Mouse (Mus musculus) E14TG2a.4 (cell line): ENCODE measurements around the gene Gga1.

ENCODE experiments used
- H3K27me3 ChIP-seq: 2 replicates; pipeline ENCODE4 v1.6.1; 2014; ENCODE audit warnings: low read length, control low read depth; ENCODE audit not compliant: insufficient read depth
- H3K36me3 ChIP-seq: 2 replicates; pipeline ENCODE4 v1.6.1; 2014; ENCODE audit warnings: low read length, control low read depth; ENCODE audit not compliant: insufficient read depth
- H3K4me1 ChIP-seq: replicated peaks from 2 replicates; pipeline ENCODE4 v1.6.1; 2014; ENCODE audit warnings: low read depth, low read length, control low read depth
- H3K4me3 ChIP-seq: replicated peaks from 2 replicates; pipeline ENCODE4 v1.5.1; 2014; ENCODE audit warnings: mild to moderate bottlenecking, low read length
- H3K9me3 ChIP-seq: 2 replicates; pipeline ENCODE4 v1.6.1; 2014; ENCODE audit warnings: low read length, control low read depth
- CTCF ChIP-seq: conservative IDR thresholded peaks from 2 replicates; pipeline ENCODE4 v1.5.1; 2014; ENCODE audit warnings: low read length
- NANOG ChIP-seq: IDR thresholded peaks from 2 replicates; pipeline ENCODE4 v1.6.1; 2014; ENCODE audit warnings: borderline replicate concordance, low read length, mixed read lengths
- POU5F1 ChIP-seq: IDR thresholded peaks from 2 replicates; pipeline ENCODE4 v1.6.1; 2014; ENCODE audit warnings: low read length, borderline replicate concordance

Gene Gga1

GRCm38 (mm10) chr15:78894726-78895125, 17.7 kb downstream of the Gga1 start:
- H3K36me3 ChIP-seq, result peaks cover 60% of the 10 kb centered on the region
- H3K27me3 ChIP-seq, result 0 out of 2 replicates have a peak, but pooled peaks cover 5% of the 10 kb centered on the region
- TF ChIP-seq POU5F1 (no peak), NANOG (no peak), CTCF (no peak)
- H3K4me3 ChIP-seq, result peak overlapping the region; percentile 43; the same call in 1 of the 2 replicates
- H3K9me3 ChIP-seq, result no peaks in the 10 kb centered on the region
- H3K4me1 ChIP-seq, result peaks cover 79% of the 10 kb centered on the region

- Histone ChIP-seq H3K27me3 (0 out of 2 replicates have a peak, but pooled peaks cover 5% of the 10 kb centered on the region), H3K9me3 (no peaks in the 10 kb centered on the region)
- TF ChIP-seq NANOG (no peak), POU5F1 (no peak), CTCF (no peak)
These were observed 18.8 kb downstream of the Gga1 start for GRCm38 (mm10) chr15:78895741-78896140.

GRCm38 (mm10) chr15:78896149-78896548, 19.2 kb downstream of the Gga1 start:
- Histone ChIP-seq H3K9me3 (no peaks in the 10 kb centered on the region), H3K4me1 (peaks cover 89% of the 10 kb centered on the region), H3K36me3 (peaks cover 47% of the 10 kb centered on the region), H3K4me3 (peak overlapping the region; percentile 43), H3K27me3 (0 out of 2 replicates have a peak, but pooled peaks cover 5% of the 10 kb centered on the region)
- TF ChIP-seq CTCF (no peak), POU5F1 (no peak), NANOG (no peak)

More at GRCm38 (mm10) chr15:78895741-78896140, 18.8 kb downstream of the Gga1 start:
- peaks cover 85% of the 10 kb centered on the region for H3K4me1 ChIP-seq
- peaks cover 51% of the 10 kb centered on the region for H3K36me3 ChIP-seq
- H3K4me3 ChIP-seq, result peak overlapping the region; percentile 43

- no peaks in the 10 kb centered on the region for H3K9me3 ChIP-seq
- TF ChIP-seq CTCF, result no peak
- TF ChIP-seq POU5F1, result no peak
- TF ChIP-seq NANOG, result no peak
- H3K36me3 ChIP-seq, result peaks cover 33% of the 10 kb centered on the region
- 0 out of 2 replicates have a peak overlapping the region, but pooled peaks have one; percentile 89 for H3K4me3 ChIP-seq
- H3K27me3 ChIP-seq, result 0 out of 2 replicates have a peak, but pooled peaks cover 5% of the 10 kb centered on the region
- peaks cover 92% of the 10 kb centered on the region for H3K4me1 ChIP-seq
These were observed 20.5 kb downstream of the Gga1 start for GRCm38 (mm10) chr15:78897488-78897887.

GRCm38 (mm10) chr15:78898507-78899001, 21.6 kb downstream of the Gga1 start:
- Histone ChIP-seq H3K4me3 (peak overlapping the region; percentile 89), H3K36me3 (peaks cover 30% of the 10 kb centered on the region), H3K9me3 (no peaks in the 10 kb centered on the region), H3K4me1 (peaks cover 92% of the 10 kb centered on the region), H3K27me3 (0 out of 2 replicates have a peak, but pooled peaks cover 5% of the 10 kb centered on the region)
- TF ChIP-seq CTCF (no peak), NANOG (no peak), POU5F1 (no peak)

- no peak for TF ChIP-seq CTCF
- no peak for TF ChIP-seq POU5F1
- TF ChIP-seq NANOG, result no peak
- peaks cover 30% of the 10 kb centered on the region for H3K36me3 ChIP-seq
- peak within 1 kb of the TSS; percentile 89 for H3K4me3 ChIP-seq
- no peaks in the 10 kb centered on the region for H3K9me3 ChIP-seq
- H3K27me3 ChIP-seq, result 0 out of 2 replicates have a peak, but pooled peaks cover 5% of the 10 kb centered on the region
- H3K4me1 ChIP-seq, result peaks cover 90% of the 10 kb centered on the region
These were observed 22.4 kb downstream of the Gga1 start, which contains the start of gene Gm49510 for GRCm38 (mm10) chr15:78899409-78899739. Gm49510 (plus strand) TSS chr15:78899667.

GRCm38 (mm10) chr15:78899740-78900584, 23.0 kb downstream of the Gga1 start, which contains the start of gene Sh3bp1:
Sh3bp1 (plus strand) TSS chr15:78899768.
- Histone ChIP-seq H3K27me3 (0 out of 2 replicates have a peak, but pooled peaks cover 5% of the 10 kb centered on the region), H3K4me3 (peak within 1 kb of the TSS; percentile 89), H3K36me3 (peaks cover 30% of the 10 kb centered on the region), H3K9me3 (no peaks in the 10 kb centered on the region), H3K4me1 (peaks cover 84% of the 10 kb centered on the region)
- no peak for TF ChIP-seq CTCF
- no peak for TF ChIP-seq POU5F1
- TF ChIP-seq NANOG, result no peak
